Mouse (Mus musculus) hematopoietic stem cell, adult 5-6 weeks (primary cell): ENCODE results near the gene Glrb. TPM values are rescaled to one million over a fixed set of nuclear protein-coding genes. Genes with fewer than 3 reads are reported as not detected.

Experiments used
- ATAC-seq, 2 experiments: fragments of 125-278 bp in 1 of 2; replicated peaks in 1 of 2; 2 replicates each; pipeline ENCODE4 v1.8.0; 2016 to 2017; ENCODE audit warnings: inconsistent platforms in 2 of 2, mild to moderate bottlenecking in 2 of 2, moderate number of reproducible peaks in 2 of 2, low read depth in 1 of 2, moderate TSS enrichment in 1 of 2; ENCODE audit not compliant: low FRiP score in 2 of 2, poor library complexity in 2 of 2, severe bottlenecking in 2 of 2, insufficient read depth in 1 of 2, low TSS enrichment in 1 of 2
- total RNA-seq: library from RNA; stranded (forward); fragments of 172-1452, 232-1000 nt; gene quantifications from 2 replicates; pipeline ENCODE4 v1.2.3, GENCODE M21; 2017

Gene Glrb
- total RNA-seq, 1 experiment from 2014 or later, result not detected

GRCm38 (mm10) chr3:80850947-80851346, 62.5 kb downstream of the Glrb start:
- ATAC-seq, result no peak

GRCm38 (mm10) chr3:80845634-80846033, 67.8 kb downstream of the Glrb start:
- ATAC-seq, result no peak

GRCm38 (mm10) chr3:80839845-80840244, 73.6 kb downstream of the Glrb start:
- ATAC-seq, result no peak

- no peak for ATAC-seq
Observed at GRCm38 (mm10) chr3:80837583-80837982, 75.9 kb downstream of the Glrb start.

GRCm38 (mm10) chr3:80823975-80824374, 89.5 kb downstream of the Glrb start:
- peak; percentile 42; a peak in 1 of 4 replicates for ATAC-seq

GRCm38 (mm10) chr3:80818619-80819018, 94.8 kb downstream of the Glrb start:
- no peak for ATAC-seq

GRCm38 (mm10) chr3:80813734-80814133, 99.7 kb downstream of the Glrb start:
- ATAC-seq, result no peak

- ATAC-seq, result peak in 1 of 2 experiments; percentile 42; a peak in 2 of 4 replicates
Observed at GRCm38 (mm10) chr3:80812237-80812636, 101.2 kb downstream of the Glrb start.

GRCm38 (mm10) chr3:80805327-80805726, 108.1 kb downstream of the Glrb start:
- no peak for ATAC-seq

GRCm38 (mm10) chr3:80803811-80804210, 109.6 kb downstream of the Glrb start:
- ATAC-seq, result no peak

- no peak for ATAC-seq
Observed at GRCm38 (mm10) chr3:80803211-80803610, 110.2 kb downstream of the Glrb start.

GRCm38 (mm10) chr3:80802596-80803081, 110.8 kb downstream of the Glrb start, which contains the start of gene Gria2:
TSS of gene Gria2 (minus strand) at chr3:80802835.
- ATAC-seq, result peak; percentile 61 to 73; a peak in 3 of 4 replicates

- no peak for ATAC-seq
Observed at GRCm38 (mm10) chr3:80801827-80802310, 111.6 kb downstream of the Glrb start.

- 0 out of 4 replicates have a peak, but pooled peaks of 1 of the 2 experiments have one; percentile 6 for ATAC-seq
Observed at GRCm38 (mm10) chr3:80800995-80801826, 112.2 kb downstream of the Glrb start.

GRCm38 (mm10) chr3:80800299-80800994, 113.0 kb downstream of the Glrb start:
- peak; percentile 90 to 92 for ATAC-seq

GRCm38 (mm10) chr3:80797935-80798334, 115.5 kb downstream of the Glrb start:
- ATAC-seq, result no peak

- ATAC-seq, result no peak
Observed at GRCm38 (mm10) chr3:80796764-80797163, 116.7 kb downstream of the Glrb start.

- no peak for ATAC-seq
Observed at GRCm38 (mm10) chr3:80795284-80795683, 118.2 kb downstream of the Glrb start.
